Mouse (Mus musculus) ES-Bruce4 (cell line): ENCODE measurements around the gene Slc25a11.

Source experiments
- CTCF ChIP-seq: IDR thresholded peaks from one replicate; pipeline ENCODE4 v1.8.1; 2011; ENCODE audit warnings: low read depth, low read length
- EP300 ChIP-seq: IDR thresholded peaks from 2 replicates; pipeline ENCODE4 v1.6.1; 2011; ENCODE audit warnings: low read depth, low read length; ENCODE audit not compliant: insufficient read depth
- POLR2A ChIP-seq: IDR thresholded peaks from one replicate; pipeline ENCODE4 v1.8.1; 2011; ENCODE audit warnings: low read length; ENCODE audit not compliant: insufficient read depth

DNA sequence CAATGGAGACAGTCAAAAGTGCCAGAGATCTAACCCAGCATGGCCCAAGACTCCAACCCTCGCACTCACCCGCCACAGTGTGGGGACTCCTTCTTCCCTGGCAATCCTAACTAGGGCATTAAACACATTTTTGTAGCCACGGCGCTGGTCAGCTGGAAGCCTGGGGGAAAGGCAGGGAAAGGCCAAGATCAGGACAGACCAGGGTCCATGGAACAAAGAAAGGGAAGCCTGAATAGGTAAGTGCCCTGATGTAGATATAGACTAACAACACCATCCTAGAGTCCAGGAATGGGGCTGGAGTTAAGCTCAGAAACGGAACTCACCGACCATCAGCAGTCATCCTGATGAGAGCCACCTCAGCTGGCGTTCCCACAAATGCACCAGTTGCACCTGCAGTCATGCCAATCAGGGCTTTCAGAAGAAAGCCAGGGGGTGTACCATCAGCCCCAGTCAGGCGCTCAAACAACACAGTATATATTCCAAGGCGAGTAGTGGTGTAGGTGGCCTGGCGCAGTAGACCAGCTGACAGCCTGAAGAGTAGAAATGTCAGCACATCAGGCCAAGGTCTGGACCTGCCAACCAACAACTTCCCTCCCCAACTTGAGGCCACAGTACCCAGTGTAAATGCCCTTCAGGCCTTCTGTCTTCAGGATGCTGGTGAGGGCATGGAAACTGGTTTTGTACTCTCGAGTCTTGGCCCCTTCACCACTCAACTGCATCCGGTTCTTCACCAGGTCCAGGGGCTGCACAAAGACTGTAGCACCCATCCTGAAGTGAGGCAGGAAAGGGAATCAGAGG lies 1.6 kb downstream of the Slc25a11 start:
- TF ChIP-seq CTCF: no peak
- TF ChIP-seq POLR2A: no peak
- TF ChIP-seq EP300: no peak
